Mouse (Mus musculus) bone marrow macrophage, adult 2 months (primary cell): Measurements from ENCODE around the gene Naip6. TPM values are rescaled to one million over a fixed set of nuclear protein-coding genes. Genes with fewer than 3 reads are reported as not detected.

Experiments used
- H3K27ac ChIP-seq: 2 replicates; pipeline ENCODE4 v1.5.1; 2012; ENCODE audit warnings: low read depth, low read length; ENCODE audit not compliant: insufficient read depth
- H3K4me1 ChIP-seq: 2 replicates; pipeline ENCODE4 v1.6.1; 2012; ENCODE audit warnings: low read length; ENCODE audit not compliant: control insufficient read depth, insufficient read depth
- H3K4me3 ChIP-seq: 2 replicates; pipeline ENCODE4 v1.5.1; 2012; ENCODE audit warnings: mild to moderate bottlenecking, low read length, moderate library complexity; ENCODE audit not compliant: insufficient read depth
- CTCF ChIP-seq: IDR thresholded peaks from 2 replicates; pipeline ENCODE4 v1.5.1; 2012; ENCODE audit warnings: low read depth, mild to moderate bottlenecking, low read length, moderate library complexity
- polyA plus RNA-seq: library from polyadenylated mRNA; stranded (reverse); fragments of >200 nt; gene quantifications from 2 replicates; pipeline ENCODE4 v1.2.4, GENCODE M21; 2012; ENCODE audit not compliant: missing spikeins, insufficient read depth, insufficient read length

The Naip6 gene
- polyA plus RNA-seq, 1 experiment: 26.2 TPM

DNA sequence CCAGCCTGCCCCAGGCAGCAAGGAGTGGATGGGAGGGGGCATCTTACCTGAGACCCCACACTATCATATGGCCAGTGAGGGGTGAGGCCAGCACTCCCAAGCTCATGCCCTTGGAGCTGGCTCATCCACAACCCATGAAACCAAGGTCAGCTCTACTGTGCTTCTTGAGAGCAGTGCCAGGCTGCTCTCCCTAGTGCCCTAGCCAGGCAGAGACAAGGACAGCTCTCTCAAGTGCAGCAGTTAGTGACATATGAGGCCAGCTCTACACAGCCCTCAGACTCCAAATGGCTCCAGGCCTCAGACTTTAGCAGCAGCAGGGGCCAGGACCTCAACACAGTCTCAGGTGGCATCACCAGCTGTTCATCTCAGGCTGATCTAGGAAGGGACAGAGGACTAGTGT lies 73.8 kb downstream of the Naip6 start:
- no peak overlapping the region for H3K27ac ChIP-seq
- H3K4me1 ChIP-seq: peaks cover 3% of the 10 kb centered on the region; the same call in 1 of the 2 replicates
- TF ChIP-seq CTCF: no peak
- H3K4me3 ChIP-seq: no peak overlapping the region

Other genes with a start within 250 kb of the Naip6 start
- gene Bdp1, start 213.6 kb downstream of the Naip6 start, polyA plus RNA-seq: 16.1 and 18.1 TPM in 2 replicates
- 14.9 and 19.7 TPM in 2 replicates for gene Serf1, start 209.7 kb downstream of the Naip6 start, polyA plus RNA-seq
- gene Smn1, start 192.8 kb downstream of the Naip6 start, polyA plus RNA-seq: 22.0 and 35.3 TPM in 2 replicates
- 21.0 and 26.4 TPM in 2 replicates for gene Naip2, start 115.6 kb downstream of the Naip6 start, polyA plus RNA-seq
- 33.6 and 33.7 TPM in 2 replicates for gene Naip5, start 71.4 kb downstream of the Naip6 start, polyA plus RNA-seq
- gene Naip1, start 135.2 kb upstream of the Naip6 start, polyA plus RNA-seq: 0.25 and 0.27 TPM in 2 replicates
- 17.7 and 23.6 TPM in 2 replicates for gene Gtf2h2, start 174.9 kb upstream of the Naip6 start, polyA plus RNA-seq
- gene Ocln, start 235.0 kb upstream of the Naip6 start, polyA plus RNA-seq: 0.44 and 0.50 TPM in 2 replicates